ENCODE assay signal across 8 mouse cellular contexts in the genomic region with DNA sequence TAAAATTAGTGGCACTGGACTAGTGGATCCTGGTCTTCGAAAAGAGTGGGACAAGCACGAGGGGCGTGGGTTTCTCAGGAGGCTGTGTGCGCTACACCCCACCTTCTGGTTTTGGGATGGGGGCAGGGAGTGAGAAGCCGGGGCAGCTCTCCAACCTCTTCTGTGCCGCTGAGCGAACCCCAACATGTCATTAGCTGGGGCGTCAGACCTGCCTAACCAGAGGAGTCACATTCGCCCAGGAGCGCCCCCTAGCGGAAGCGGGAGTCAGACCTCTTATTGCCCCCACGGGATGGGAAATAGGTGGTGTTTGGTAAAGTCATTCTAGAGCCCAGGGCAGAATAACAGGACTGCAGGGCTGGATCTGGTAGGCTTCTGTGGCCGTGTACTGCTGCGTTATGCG. TPM values are rescaled to one million over a fixed set of nuclear protein-coding genes. Genes with fewer than 3 reads are reported as not detected.
DNase-seq lines count a peak whose midpoint lies in the region; ATAC-seq lines count a peak whose summit lies in the region.

No protein-coding gene starts in this region.

- H3K27ac ChIP-seq in forebrain, embryonic 14.5 days (ENCODE audit: low read depth, low read length) = no peak overlapping the region

- peaks cover 4% of the 10 kb centered on the region; the same call in 1 of the 2 replicates for H3K36me3 ChIP-seq in forebrain, embryonic 14.5 days (ENCODE audit: control insufficient read depth, insufficient read depth, low read length)

- peak overlapping the region; percentile 40; the same call in 1 of the 2 replicates for H3K9ac ChIP-seq in forebrain, embryonic 14.5 days (ENCODE audit: low read length)

- H3K4me3 ChIP-seq in forebrain, embryonic 14.5 days (ENCODE audit: low read depth, low read length) = peak overlapping the region; percentile 55; the same call in 1 of the 2 replicates

- peaks cover 9% of the 10 kb centered on the region; the same call in 1 of the 2 replicates for H3K4me1 ChIP-seq in forebrain, embryonic 14.5 days (ENCODE audit: control insufficient read depth, insufficient read depth, low read length)

- DNase-seq in MEL-GATA-1-ER (ENCODE audit: extremely low read depth, low read depth) = peak; percentile 74
- peak; percentile 91 for DNase-seq in c-Kit-positive CD71-positive TER-119-negative erythroid progenitor cells, embryonic 14.5 days (ENCODE audit: low read depth)
- DNase-seq in forebrain, embryonic 14.5 days (ENCODE audit: low spot score) = peak; percentile 49
- peak; percentile 74 to 80 for DNase-seq in layer of hippocampus, postnatal 10 days (ENCODE audit: low spot score in 2 of 2)
- peak; percentile 86 for DNase-seq in lung, postnatal 14 days
- peak; percentile 67 to 75 for DNase-seq in right cerebral cortex, adult 2 months (ENCODE audit: low spot score in 2 of 2)
- DNase-seq in urinary bladder, postnatal 14 days (ENCODE audit: low spot score) = peak; percentile 91

- H3K27me3 ChIP-seq in forebrain, embryonic 14.5 days (replicated peaks; ENCODE audit: control insufficient read depth, insufficient read depth, low read length) = no peaks in the 10 kb centered on the region

- ATAC-seq in forebrain, embryonic 14.5 days = no peak
- peak; percentile 19 to 51; a peak in 3 of 4 replicates for ATAC-seq in hematopoietic stem cell, adult 5-6 weeks (replicated peaks in 1 of 2; ENCODE audit: insufficient read depth in 1 of 2, low FRiP score in 2 of 2, low TSS enrichment in 1 of 2, low read depth in 1 of 2, poor library complexity in 2 of 2, severe bottlenecking in 2 of 2)

- peak overlapping the region; percentile 99 for H3K4me2 ChIP-seq in forebrain, embryonic 14.5 days (ENCODE audit: low read length)

- WGBS in forebrain, embryonic 14.5 days = 14% methylated on average over 16 of the region's 16 CpGs

- no peaks in the 10 kb centered on the region for H3K9me3 ChIP-seq in forebrain, embryonic 14.5 days (replicated peaks; ENCODE audit: control insufficient read depth, low read length)

RNA-seq across cellular contexts. Expression of a gene that starts 2.2 kb away (rescaled TPM):
- 1.1 and 1.3 TPM in 2 replicates for polyA plus RNA-seq in forebrain, embryonic 14.5 days (2014; fragmentation: Nextera tagmentation; extraction: Ambion mirVana)
- total RNA-seq in hematopoietic stem cell, adult 5-6 weeks (2017) = 0.25 and 0.60 TPM in 2 replicates
- 1 to 10 TPM; 3.4 to 4.5 TPM for total RNA-seq in layer of hippocampus, postnatal 10 days (2021)

RNA-seq across cellular contexts. Expression of a gene that starts 2.4 kb away (rescaled TPM):
- 18.4 and 20.0 TPM in 2 replicates for polyA plus RNA-seq in forebrain, embryonic 14.5 days (2014; fragmentation: Nextera tagmentation; extraction: Ambion mirVana)
- 20.9 and 23.6 TPM in 2 replicates for total RNA-seq in hematopoietic stem cell, adult 5-6 weeks (2017)
- 10 to 100 TPM; 17.6 to 18.1 TPM for total RNA-seq in layer of hippocampus, postnatal 10 days (2021)

RNA-seq across cellular contexts. Expression of a gene that starts 17.1 kb away (rescaled TPM):
- 99.5 and 101 TPM in 2 replicates for polyA plus RNA-seq in forebrain, embryonic 14.5 days (2014; fragmentation: Nextera tagmentation; extraction: Ambion mirVana)
- total RNA-seq in hematopoietic stem cell, adult 5-6 weeks (2017) = 20.0 and 28.0 TPM in 2 replicates
- total RNA-seq in layer of hippocampus, postnatal 10 days (2021) = 10 to 100 TPM; 43.1 to 43.9 TPM

RNA-seq across cellular contexts. Expression of a gene that starts 20.1 kb away (rescaled TPM):
- polyA plus RNA-seq in forebrain, embryonic 14.5 days (2014; fragmentation: Nextera tagmentation; extraction: Ambion mirVana) = 12.9 and 15.2 TPM in 2 replicates
- total RNA-seq in hematopoietic stem cell, adult 5-6 weeks (2017) = 32.3 and 42.5 TPM in 2 replicates
- 10 to 100 TPM; 33.8 to 33.9 TPM for total RNA-seq in layer of hippocampus, postnatal 10 days (2021)

RNA-seq across cellular contexts. Expression of a gene that starts 42.2 kb away (rescaled TPM):
- polyA plus RNA-seq in forebrain, embryonic 14.5 days (2014; fragmentation: Nextera tagmentation; extraction: Ambion mirVana) = 0.81 and 1.3 TPM in 2 replicates
- total RNA-seq in hematopoietic stem cell, adult 5-6 weeks (2017) = 1.5 and 2.6 TPM in 2 replicates
- 1 to 10 TPM; 1.7 to 1.8 TPM for total RNA-seq in layer of hippocampus, postnatal 10 days (2021)
